ENCODE assay signal across 15 mouse cellular contexts in genomic region chr1:183069954-183070649, GRCm38 (mm10).
"Had no signal": no experiment of that assay in that cellular context is flagged by ENCODE, and none has a peak within 500 bp of the region (broad histone marks: within the 10 kb centered on the region; RNA-seq: fewer than 3 reads in every experiment).

No protein-coding gene starts in this region.

- H3K9ac ChIP-seq: kidney, embryonic 15.5 days; limb, embryonic 15.5 days; liver, embryonic 13.5 days; liver, postnatal 0 days; lung, embryonic 15.5 days; midbrain, embryonic 13.5 days; neural tube, embryonic 12.5 days had no signal

- H3K4me2 ChIP-seq: kidney, embryonic 15.5 days; limb, embryonic 15.5 days; liver, embryonic 13.5 days; lung, embryonic 15.5 days; midbrain, embryonic 13.5 days; neural tube, embryonic 12.5 days had no signal

- DNase-seq: kidney, postnatal 25 days; liver, embryonic 13.5 days; liver, postnatal 0 days; lung, postnatal 14 days; right cerebral cortex, postnatal 4 days; spleen, adult 18-20 months; thymus, adult 18-20 months; thymus, postnatal 25 days had no signal

- H3K36me3 ChIP-seq: kidney, embryonic 15.5 days; limb, embryonic 15.5 days; liver, embryonic 13.5 days; lung, embryonic 15.5 days; midbrain, embryonic 13.5 days; neural tube, embryonic 12.5 days had no signal

- H3K27ac ChIP-seq: kidney, embryonic 15.5 days; left cerebral cortex, adult 2 months; limb, embryonic 15.5 days; liver, embryonic 13.5 days; lung, embryonic 15.5 days; macrophage; midbrain, embryonic 13.5 days; neural tube, embryonic 12.5 days had no signal

- H3K9me3 ChIP-seq: kidney, embryonic 15.5 days; limb, embryonic 15.5 days; liver, embryonic 13.5 days; lung, embryonic 15.5 days; midbrain, embryonic 13.5 days; neural tube, embryonic 12.5 days had no signal

- ATAC-seq: liver, postnatal 0 days; midbrain, embryonic 13.5 days had no signal

- H3K4me3 ChIP-seq: kidney, embryonic 15.5 days; left cerebral cortex, adult 2 months; limb, embryonic 15.5 days; liver, embryonic 13.5 days; lung, embryonic 15.5 days; midbrain, embryonic 13.5 days; neural tube, embryonic 12.5 days had no signal

- H3K27me3 ChIP-seq: kidney, embryonic 15.5 days; limb, embryonic 15.5 days; liver, embryonic 13.5 days; midbrain, embryonic 13.5 days; neural tube, embryonic 12.5 days had no signal
